Mouse (Mus musculus): ENCODE results near the gene Ptcd3.
"Not testable (repeated sequence)": the region's sequence is repeated elsewhere in the genome, so short reads cannot be mapped to it uniquely, and the experiment has no call there.

Ptcd3 gene

DNA sequence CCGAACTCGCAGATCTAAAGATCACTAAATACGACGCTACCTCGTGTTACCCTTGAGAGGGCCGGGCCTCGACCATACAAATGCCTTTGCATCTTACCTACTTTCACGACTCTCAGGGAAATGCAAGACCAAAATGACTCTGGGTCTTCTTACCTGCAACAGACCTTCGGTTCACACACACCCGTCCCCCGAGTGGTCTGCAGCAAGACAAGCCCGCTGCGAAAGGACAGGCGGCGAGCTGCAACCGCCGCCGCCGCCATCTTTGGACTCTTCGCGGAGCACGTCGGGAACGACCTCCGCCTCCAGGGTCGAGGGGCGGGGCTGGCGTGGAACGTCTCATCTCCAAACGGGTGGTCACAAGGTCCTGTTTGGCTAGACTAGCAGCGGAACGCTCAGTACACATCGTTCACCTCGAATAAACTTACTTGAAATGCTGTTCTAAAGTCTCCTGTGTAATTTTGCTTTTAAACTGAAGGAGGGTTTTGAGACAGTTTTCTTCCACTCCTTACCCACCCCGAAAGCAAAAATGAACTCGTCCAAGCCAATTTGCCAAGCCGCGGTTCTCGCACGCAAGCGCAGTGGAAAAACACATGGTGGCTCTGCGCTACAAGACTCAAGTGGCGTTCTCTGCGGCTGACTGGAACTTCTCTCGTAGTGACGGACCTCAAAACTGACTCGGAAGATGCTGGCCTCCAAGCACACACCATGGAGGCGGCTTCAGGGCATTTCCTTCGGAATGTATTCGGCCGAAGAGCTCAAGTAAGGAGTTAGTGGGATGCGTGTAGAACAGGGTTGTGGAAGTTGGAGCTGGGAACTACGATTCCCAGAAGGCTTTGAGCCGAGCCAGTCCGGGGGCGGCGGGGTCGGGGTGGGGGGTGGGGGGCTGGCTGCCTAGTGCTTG lies at the start of gene Ptcd3, which contains the start of gene Polr1a:
TSS of gene Ptcd3 (minus strand) at position 270 of the 901 bp plus-strand sequence.
TSS of gene Polr1a (plus strand) at position 573 of the 901 bp plus-strand sequence.
- peak; percentile 96 for DNase-seq

DNA sequence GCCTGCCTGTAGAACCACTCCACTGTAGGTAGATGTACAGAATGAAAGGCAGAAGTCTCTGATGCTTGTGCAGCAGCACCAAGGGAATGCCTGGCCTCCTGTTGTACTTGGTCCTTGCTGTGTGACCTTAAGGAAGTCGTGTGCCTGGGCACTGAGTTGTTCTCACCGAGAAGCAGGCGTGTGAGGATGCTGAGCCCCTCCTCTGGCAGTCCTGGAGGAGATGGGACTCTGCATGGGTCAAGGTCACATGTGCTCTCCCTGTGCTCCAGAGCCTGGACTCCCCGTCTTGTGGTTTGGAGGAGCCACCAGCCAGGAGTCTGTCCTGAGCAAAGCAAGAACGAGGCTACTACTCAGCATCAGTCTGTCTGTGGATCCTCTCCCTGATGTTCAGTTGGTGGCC lies 42.6 kb upstream of the Ptcd3 start:
- DNase-seq: no peak

DNA sequence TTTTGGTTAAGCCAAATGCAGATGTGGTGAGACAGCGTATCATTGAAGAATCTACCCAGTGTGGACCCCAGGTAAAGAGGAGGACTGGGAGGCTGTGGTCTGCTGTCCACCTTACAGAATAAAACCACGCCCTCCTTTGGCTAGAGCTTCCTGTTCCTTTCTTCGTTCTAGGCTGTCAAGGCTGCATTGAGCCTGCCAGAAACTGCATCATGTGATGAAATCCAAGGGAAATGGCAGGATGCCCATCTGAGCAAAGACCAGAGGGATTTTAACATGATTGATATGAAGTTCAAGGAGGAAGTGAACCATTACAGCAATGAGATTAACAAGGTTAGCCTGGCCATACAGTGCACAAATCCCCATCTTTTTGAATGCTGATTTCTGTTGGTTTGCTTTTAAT lies 42.0 kb upstream of the Ptcd3 start:
- no peak for DNase-seq

DNA sequence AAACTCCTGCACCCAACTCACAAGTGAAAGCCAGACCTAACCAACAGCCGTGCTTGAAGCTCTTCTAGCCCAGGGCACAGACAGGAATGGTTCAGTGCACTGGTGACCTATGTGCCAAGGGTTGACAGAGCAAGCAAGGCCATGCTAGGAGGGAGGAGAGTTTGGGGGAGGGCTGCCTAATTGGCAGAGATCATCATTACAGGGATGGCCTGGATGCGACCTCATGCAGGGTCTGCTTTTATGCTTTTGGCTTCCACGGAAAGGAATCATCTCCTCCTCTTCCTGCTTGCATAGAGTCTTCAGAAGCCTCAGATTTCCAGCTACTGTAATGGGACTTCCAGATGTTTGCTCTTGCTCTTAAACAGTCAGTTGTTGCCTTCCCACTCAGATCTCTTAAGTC lies 41.2 kb upstream of the Ptcd3 start:
- no peak for DNase-seq

DNA sequence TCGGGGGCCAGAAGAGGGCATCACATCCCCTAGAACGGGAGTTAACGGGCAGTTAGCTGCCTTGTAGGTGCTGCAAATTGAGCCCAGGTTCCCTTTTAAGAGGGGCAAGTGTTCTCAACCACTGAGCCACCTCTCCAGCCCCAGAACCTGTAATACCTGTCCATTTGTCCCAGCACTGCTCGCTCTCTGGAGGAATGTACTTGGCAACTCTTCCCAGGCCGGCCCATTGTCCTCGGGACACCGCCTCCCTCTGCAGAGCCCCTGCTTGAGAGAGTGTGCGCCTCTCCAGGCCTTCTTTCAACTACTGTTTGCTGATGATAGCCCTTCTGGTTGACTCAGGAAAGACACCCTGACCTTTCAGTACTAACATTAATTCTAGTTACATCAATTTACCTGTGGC lies 37.6 kb upstream of the Ptcd3 start:
- peak; percentile 12 to 19 for DNase-seq

DNA sequence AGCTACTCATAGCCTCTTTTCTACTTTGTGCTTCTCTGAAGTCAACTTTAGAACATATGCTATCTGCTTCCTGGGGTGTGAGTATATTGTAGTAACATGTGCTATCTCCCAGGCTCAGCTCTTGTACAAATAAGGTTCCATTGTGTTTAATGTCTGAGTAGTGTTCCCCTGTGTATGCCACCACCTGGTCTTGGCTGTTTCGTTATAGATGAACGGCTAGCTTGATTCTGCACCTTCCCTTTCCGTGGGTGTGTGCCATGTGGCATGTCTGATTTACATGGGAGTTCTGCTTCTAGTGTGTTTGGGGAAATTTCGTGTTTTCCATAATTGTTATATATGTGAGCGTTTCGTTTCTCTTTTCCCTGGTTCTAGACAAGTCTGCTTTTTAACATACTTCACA lies 36.6 kb upstream of the Ptcd3 start:
- DNase-seq: no peak

DNA sequence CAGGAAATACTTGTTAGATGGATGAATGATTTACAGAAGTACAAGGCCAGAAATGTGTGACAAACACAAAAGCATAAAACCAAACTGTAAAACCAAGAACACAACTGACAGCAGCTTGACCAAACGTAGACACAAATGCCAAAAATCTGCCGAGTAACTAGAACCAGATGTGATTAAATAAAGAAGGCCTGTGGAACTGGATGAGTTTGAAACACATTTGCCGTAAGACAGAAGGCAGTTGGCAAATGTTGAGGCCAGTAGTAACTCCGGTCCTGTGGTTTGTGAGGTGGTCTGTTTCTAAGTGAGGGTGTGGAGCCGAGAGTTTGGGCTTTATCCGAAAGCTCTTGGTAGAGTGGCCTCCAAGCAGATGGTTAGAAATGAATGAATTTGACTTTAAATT lies 32.4 kb upstream of the Ptcd3 start:
- no peak for DNase-seq

DNA sequence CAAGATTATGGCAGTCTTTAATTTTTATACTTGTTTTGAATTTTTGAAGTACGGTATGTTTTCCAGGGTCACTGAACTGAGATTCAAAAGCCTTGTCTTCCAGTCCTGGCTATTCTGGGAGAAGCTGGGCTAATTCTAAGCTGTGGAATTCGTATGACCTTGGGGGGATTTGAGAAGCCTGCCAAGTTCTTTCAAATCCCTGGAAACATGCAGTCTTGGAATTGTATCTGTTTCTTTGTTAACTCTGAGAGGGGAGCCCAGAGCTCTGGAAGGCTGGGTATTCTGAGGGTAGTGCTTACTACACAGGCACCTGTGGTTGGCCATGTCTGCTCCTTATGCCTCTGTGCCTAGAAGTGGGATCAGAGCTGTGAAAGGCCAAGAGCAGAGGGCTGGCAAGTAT lies 27.2 kb upstream of the Ptcd3 start:
- DNase-seq: no peak

DNA sequence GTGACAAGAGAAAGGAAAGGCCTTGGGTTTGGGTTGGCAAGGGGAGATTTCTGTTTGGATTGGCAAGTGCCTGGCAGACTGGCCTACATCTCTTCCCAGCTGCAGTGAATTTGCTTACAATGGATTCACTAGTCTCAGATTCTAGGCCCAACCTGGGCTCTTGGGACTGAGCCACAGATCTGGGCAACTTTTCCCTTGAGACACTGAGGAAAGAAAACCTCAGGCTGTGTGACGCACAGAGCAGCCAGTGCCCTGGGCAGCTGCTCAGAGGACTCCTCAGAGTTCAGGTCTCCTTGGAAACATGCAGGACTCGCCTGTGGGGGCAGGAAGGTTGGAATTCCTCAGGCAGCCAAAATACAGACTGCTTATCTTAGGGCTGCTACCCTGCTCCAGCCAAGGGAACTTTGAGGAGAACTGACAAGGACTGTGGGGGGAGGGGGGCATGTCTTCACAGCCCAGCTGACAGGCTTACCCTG lies 25.6 kb upstream of the Ptcd3 start:
- DNase-seq: no peak

DNA sequence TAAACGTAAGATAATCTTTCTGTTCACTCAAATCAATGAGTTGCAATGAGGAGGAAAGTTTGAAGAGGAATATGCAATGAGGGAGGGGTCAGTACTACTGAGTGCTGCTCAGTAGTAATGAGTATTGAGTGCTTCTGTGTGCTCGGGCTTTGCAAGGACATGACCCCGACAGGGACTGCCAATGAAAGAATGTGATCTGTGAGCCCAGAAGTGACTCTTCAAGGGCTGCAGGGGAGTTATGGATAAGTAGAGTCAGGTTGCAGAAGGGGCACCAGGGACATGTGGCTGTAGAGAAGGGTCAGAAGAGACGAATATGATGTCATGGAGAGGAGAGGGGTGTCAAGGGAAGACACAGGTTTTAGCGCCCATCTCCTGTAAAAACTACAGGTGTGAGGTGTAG lies 23.8 kb upstream of the Ptcd3 start:
- no peak for DNase-seq

DNA sequence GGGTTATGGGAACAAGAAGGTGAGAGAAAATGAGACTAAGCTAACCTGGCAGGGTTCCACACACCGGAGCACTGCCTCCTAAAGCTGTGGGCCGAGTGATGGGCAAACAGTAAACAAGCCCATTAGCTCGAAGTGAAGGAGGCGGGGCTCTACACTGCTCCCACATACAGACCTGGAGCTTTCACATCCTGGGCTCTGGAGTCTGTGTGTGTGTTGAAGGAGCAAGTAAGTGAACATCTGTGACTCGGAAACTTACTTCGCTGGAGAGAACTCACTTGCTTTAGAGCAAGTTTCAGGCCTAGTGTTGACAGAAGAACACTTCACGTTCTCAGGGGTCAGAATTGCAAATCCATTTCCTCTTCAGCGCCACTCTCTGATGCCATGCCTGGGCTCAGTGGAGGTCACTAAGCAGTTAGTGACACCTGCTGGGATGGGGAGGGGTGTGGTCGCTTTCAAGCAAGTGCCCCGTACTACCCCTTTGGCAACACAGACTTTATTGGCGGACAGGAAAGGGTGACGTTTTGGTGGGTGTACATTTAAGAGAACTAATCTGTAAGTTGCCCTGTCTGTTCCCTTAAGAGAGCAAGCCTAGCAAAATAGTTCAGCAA lies 22.4 kb upstream of the Ptcd3 start:
- peak; percentile 40 to 43 for DNase-seq

DNA sequence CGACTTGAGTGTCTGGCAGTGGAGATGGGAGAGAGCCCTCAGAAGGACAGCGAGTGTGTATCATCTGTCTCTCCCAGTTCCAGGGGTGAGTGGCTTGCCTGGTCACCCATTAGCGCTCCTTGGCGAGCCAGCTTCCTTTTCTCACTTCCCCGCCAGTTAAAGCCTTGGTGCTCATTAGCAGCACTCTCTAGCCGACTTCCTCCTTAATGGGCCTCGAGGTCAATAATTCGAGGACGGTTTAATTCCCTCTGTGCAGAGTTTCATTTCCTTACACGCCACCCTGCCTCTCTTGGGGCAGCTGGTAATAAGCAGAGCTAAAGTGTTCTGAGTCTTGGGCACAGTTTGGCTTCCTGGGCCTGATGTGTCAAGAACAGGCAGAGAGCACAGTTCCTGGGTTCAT lies 21.5 kb upstream of the Ptcd3 start:
- DNase-seq: peak; percentile 47 to 49

DNA sequence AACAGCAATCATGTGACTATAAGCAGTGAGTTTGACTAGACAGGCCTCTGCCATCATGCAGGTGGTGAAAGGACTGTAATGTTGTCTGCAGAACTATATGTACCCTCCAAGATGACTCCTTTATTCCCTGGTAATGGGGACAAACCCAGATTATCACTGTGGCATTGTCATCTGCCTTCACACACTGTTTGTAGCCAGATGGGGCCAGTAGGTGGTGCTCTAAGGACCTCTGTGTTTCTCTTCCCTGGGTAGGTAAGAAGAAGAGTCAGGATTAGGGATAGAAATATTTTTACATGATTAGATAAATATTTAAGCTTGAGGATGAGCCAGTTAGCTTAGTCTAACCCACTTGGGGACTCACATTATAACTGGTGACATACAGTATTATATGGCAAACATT lies 19.4 kb upstream of the Ptcd3 start:
- peak; percentile 51 to 60 for DNase-seq

DNA sequence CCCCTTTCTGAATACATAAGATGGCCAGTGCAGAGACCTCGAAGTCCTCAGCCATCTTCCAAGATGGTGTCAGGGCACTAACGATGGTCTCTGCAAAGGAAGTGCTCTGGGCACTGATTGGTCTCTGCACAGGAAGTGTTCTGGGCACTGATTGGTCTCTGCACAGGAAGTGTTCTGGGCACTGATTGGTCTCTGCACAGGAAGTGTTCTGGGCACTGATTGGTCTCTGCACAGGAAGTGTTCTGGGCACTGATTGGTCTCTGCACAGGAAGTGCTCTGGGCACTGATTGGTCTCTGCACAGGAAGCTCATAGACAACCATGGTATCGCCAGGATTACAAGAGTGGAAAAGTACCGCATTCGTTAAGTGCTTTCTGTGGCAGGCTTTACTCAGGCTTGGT lies 16.7 kb upstream of the Ptcd3 start:
- DNase-seq: not testable (repeated sequence)

DNA sequence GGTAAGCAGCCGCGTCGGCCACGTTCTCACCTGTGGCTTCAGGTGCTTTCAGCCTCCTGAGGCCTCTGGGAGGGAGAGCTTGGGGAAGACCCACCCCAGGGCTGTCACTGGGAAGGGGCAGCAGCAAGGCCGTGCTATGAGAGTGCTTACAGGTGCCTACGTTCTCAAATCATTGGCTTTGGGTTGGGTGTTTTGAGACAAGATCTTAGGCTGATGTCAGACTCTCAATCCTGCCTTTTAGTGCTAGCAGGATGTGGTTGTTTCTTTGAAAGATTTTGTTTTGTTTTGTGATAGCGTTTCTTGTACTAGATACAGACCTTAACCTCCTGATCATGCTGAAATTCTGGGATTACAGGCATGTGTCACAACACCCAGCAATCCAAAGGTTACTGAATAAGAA lies 12.2 kb upstream of the Ptcd3 start:
- DNase-seq: no peak

DNA sequence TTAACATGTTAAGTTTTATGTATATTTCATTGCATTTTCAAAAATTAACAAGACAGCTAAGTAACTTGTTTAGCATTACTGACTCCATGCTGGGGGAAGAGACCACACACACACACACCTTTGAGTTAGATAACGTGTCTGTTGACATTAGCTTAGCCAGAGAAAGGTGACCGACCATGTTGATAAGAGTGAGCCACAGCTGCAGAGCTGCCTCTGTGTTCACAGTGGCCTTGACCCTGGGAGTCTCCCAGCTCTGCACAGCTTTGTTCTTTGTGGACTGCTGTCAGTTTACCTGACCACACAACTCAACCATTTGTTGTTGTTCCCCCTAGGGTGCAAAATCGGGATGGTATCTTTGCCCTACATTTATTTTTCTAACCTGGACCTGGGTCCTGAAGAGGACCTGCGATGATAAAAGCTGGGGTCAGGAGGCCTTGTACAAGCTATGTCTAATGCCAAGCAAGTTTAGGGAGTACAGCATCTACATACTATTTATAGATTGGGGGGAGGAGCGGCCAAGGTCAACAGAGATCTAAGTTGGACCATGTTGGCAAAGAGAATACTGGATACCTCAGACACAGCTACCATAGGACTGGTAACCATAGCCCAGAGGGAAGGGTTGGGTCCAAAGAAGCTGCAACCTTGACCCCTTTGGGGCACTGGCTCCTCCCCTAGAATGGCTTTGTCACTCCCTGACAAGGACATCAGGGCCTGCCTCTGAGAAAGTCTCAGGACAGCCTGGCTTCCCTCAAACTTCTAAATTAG lies 3.3 kb upstream of the Ptcd3 start:
- DNase-seq: no peak

DNA sequence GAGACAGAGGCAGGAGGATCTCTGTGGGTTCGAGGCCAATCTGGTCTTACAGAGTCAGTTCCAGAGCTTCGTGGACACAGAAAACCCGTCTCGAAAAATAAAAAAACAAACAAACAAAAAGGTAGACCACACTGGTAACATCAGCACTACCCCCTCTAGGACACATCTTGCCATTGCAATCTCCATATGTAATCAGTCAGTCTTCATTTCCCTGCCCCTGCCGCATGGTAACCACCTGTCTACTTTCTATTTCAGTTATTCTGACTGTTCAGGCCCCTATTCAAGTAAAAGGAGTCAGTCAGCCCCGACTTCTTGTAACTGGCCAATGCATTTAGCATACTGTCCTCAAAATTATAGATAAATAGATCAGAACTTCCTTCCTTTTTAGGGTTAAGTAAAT lies 1.3 kb upstream of the Ptcd3 start:
- DNase-seq: peak; percentile 46 to 50

DNA sequence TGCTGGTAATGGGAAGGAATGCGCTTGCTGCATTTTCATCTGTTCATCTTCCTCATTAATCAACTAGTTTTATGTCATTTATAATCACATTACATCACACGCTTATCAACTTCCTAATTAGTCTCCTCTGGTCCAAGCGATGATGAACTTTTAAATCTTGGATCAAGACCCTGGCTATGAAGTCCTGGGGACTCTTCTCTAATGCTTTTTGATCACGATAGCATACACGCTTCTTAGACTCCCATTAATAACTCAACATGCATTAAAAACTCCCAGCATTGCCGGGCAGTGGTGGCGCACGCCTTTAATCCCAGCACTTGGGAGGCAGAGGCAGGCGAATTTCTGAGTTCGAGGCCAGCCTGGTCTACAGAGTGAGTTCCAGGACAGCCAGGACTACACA lies 834 bp upstream of the Ptcd3 start:
- DNase-seq: no peak

DNA sequence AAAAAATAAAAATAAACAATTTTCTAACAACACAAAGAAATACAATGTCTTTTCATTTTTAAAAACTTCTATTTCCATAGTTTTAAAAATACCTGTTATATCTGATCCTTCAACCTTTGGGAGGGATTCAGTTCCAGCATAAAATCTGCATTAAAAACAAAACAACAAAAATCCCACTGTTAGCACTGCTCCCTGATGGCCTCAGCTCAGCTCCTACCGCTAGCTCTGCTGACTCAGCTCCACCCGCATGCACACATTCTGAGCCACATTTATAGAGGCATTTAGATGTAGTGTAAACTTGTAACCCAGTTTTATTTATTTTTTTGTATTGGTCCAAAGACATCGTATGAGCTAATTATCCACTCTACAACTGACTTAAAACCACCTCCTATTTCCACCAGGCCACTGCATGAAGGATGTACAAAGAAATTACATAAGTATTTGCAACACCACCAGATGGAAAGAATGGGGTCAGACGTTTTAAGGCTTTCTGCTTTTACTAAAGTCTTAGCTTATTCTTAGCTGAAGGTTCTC lies 781 bp downstream of the Ptcd3 start:
- no peak for DNase-seq

DNA sequence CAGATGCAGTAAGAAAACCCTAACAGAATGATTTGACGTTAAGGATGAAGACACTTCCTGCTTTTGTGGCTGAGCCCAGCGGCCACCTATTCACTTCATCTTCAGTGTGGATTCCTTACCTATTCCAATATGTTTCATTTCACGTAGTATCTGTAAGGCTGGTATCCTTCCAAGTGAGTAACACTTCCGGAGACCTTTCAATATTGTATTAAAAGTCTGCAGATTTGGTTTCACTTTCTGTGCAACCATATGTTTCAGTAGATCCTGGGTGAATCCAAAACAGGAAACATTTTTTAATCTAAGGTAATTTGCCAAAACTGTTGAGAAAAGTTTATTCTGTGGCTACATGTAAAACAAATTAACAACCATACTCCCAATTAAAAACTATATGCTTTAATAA lies 15.3 kb downstream of the Ptcd3 start:
- no peak for DNase-seq

DNA sequence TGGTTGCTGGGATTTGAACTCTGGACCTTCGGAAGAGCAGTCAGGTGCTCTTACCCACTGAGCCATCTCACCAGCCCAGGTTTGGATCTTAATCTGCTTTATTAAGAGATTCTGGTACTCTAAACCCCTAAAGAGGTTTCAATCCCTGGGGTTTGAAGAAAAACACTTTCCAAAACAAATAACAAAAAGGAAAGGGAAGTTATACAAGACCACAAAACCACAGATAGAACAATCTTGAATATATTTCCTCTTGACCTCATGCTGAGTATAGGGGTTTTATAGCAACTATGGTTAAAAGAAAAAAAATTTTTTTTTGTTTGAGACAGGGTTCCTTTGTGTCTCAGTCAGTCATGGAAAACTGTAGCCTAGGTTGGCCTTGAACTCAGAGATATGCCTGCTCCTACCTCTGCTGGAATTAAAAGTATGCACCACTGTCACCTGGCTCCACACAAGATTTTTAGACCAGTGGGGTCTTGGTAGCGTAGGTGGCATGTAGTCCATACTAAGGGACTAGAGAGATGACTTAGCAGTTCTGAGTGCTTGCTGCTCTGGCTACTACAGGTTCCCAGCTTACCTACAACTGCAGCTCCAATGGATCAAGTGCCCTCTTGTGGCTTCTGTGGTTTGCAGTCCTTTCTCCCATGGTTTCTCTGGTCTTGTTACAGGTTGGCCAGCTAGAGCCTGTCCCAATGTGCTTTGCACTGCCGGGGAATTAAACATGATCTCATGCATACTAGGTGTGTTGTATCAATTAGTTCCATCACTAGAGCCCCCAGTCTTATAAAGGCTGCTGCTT lies 30.4 kb downstream of the Ptcd3 start:
- DNase-seq: no peak

DNA sequence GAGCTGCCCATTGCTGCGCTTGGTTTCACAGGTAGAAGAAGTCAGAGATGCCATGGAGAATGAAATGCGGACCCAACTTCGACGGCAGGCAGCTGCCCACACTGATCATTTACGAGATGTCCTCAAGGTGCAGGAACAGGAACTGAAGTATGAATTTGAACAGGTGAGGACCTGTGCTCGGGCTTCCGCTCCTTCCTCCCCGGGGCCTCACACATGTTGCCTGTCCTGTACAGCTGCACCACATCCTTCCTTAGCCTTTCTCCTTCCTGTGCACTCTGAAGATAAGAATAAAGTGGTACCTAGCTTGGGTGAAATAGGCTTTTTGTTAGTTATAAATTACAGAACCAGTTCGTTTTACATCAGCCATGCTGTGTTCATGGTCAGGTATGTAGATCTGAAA lies 37.2 kb downstream of the Ptcd3 start:
- DNase-seq: no peak
